Mouse (Mus musculus): ENCODE measurements around the gene Entpd1. TPM values are rescaled to one million over a fixed set of nuclear protein-coding genes. Genes with fewer than 3 reads are reported as not detected.

The Entpd1 gene
- polyA plus RNA-seq, 3 experiments from 2014 or later: 46.8 to 61.9 (median 50.3) TPM

GRCm38 (mm10) chr19:40630096-40630495, 17.9 kb downstream of the Entpd1 start:
- no peak for ATAC-seq

- ATAC-seq: no peak
Observed at GRCm38 (mm10) chr19:40630606-40631005, 18.4 kb downstream of the Entpd1 start.

- no peak for ATAC-seq
Observed at GRCm38 (mm10) chr19:40632193-40632592, 20.0 kb downstream of the Entpd1 start.

DNA sequence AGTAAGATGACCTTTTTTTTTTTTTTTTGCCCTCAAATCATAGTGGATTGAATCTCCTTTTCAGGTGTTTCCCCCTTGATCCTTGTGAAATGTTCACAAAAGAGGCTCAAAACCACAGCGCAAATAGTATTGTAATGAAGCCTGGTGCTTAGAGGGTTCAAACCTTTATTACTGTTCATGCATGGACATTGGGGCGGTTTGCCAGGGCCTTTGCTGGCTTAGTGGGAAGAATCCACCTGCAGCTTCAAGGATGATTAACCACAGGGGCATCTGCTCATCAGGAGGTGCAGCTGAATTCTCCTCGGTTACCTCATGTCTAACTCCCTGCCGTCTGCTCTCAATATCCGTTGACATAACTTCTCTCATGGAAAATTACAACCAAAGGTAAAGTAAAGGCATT, 20.5 kb downstream of the Entpd1 start:
- no peak for ATAC-seq

DNA sequence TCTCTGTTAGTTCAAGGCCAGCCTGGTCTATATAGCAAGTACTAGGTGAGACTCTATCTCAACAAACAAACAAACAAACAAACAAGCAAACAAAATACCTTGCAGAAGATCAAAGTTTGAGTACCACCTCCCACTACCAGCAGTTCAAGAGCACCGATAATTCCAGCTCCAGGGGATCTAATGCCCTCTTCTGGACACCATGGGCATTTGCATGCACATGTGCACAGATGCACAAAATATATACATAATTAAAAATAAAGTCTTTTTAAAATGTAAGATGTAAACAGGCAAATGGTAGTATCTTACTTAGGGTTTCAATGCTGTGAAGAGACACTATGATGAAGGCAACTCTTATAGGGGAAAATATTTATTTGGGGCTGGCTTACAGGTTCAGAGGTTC, 21.0 kb downstream of the Entpd1 start:
- ATAC-seq: no peak

DNA sequence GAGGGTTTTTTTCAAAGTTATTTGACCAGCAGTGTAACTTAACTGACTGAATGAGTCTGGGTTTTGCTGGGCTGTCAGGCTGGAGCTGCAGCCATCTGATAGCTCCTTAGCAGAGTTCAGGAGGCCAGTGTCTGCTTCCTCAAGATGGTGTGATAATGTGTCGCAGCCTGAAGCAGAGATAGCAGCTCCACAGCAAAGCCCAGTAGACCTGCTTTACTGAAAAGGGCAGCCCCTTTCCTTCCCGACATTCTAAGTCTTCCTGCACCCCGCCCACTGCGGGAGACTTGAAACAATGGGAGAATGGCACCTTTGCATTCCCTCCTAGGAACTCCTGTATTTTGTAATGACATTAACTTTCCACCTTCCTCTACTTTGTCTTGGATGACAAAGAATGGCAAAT, 24.9 kb downstream of the Entpd1 start:
- ATAC-seq: no peak

DNA sequence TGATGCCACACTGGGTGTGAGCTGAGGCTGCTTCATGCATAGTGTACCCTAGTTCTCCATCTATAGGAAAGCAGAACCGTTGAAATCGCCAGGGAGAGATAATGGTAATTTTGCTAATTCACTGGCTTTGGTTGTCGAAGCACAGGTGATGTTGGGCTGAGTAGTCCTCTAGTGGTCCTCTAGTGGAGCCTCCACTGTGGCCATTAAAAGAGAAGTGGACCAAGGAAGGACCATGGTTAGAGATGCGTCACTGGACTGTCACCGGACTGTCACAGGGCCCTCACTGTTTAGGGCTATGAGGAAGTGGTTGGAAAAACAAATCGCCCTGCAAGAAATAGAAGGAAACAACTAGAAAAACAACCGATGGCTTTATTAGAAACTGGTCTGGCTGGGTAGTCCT, 25.4 kb downstream of the Entpd1 start:
- ATAC-seq: no peak

GRCm38 (mm10) chr19:40638582-40638981, 26.4 kb downstream of the Entpd1 start:
- ATAC-seq: no peak

DNA sequence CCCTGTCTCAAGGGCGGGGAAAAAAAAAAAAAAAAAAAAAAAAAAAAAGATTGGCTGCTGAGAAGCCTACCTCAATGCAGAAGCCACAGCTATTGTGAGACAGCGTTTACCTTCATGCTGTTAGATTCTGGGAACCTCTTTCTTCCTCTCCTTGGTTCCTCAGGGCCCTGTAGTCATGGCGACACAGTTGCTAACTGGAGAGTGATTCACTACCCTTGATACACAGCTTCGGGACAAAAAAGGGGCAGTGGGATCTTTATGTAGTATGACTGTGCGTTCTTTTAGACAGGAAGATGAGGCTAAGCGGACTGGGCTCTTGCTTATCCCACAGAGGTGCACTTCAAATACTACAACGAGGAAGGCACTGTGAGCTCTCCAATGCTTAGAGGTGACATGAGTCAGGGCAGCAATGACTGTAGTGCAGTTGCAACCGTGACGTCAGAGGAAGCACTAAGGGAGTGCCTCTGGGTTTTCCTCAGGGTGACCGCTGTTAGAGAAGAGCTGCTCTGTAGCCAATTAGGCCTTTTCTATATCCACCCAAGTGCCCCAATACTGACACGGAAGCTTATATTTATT, 27.7 kb downstream of the Entpd1 start:
- ATAC-seq: peak; percentile 64

DNA sequence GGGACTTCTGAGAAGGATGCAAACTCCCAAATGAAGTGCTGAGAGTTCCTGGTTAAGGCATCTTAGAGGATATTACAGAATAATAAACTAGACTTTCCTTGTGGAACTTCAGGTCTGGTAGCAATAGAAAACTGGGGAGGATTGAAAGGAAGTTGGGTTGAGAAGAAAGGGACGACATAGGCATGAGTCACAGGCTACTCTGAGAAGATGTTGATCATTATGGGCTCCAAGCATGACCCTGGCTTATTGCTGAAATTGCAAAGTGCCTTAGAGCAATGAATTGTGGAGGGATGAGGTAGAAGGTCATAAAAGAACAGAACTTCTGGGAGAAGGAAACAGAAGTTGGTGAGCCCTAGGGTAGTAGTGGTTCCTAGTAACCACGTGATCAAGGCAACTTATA, 28.6 kb downstream of the Entpd1 start:
- ATAC-seq: no peak

DNA sequence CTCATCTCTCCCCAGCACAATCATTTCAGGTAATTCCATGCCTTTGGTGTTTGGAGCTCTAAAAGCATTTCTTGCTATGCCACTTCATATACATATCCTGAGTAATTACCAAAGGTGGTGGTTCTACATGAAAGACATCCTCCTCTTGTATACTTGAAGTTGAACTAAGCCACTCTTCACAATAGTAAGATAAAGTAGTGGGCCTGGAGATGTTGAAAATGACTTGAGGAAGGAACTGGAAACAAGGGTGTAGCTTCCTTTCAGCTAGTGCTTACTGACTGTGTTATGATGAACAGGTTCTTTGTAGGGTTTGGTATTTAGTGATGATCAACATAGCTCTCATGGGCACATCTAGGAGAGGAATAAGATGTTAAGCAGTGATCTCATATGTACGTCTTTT, 31.7 kb downstream of the Entpd1 start:
- ATAC-seq: no peak

GRCm38 (mm10) chr19:40646379-40646778, 34.2 kb downstream of the Entpd1 start:
- ATAC-seq: no peak

DNA sequence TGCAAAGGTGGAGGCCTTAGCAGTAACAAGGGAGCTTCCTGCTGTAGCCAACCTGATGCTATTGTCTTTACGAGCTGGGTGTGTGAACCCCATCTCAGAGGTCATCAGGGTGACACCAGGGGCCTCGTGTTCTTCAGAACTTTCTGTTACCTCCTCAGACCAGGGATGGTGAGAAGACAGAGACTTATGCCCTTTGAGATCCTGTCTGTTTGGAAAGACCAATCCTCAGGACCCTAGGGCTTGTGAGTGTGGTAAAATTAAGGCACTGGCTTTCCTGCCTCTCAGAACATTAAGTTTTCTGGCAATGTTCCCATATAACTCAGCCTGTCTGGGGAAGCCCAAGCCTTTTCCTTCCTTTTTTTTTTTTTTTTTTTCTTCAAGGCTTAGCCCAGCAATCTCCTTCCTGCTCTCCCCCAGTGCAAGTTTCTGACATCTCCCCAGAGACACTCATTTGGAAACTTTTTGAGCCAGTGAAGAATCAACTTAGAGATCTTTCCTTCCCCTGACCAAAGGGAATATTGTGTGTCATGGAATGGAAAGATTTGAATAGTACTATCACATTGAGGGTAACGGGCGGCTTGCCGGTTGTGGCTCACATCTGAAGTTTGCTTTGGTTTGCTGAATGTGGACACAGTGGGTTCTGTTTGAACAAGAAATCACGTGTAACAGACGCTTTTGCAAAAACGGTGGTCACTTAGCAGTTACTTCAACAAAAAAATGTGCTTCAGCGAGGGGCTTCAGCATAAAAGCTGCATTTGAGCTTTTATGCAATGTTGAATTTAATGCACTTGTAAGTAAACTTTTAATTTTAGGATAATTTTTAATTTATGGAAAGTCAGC, 35.4 kb downstream of the Entpd1 start:
- no peak for ATAC-seq

DNA sequence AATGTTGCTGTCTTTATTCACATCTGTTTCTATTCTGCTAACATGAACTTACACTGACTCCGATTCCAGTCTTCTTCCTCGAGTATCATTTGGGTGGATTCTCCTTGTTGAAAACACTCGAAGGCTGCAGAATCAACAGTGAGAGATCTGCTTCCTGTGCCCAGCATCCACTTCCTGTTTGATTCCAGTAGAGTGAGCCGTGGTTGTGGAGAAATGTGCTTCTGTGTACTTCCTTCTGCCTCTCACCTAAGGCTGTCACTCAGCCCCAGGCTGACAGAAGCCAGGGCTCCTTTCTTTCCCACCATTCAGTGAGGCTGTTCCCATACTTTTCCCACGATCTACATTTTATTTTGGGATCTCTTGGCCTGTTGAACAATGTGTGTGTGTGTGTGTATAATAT, 37.9 kb downstream of the Entpd1 start:
- ATAC-seq: peak; percentile 35

DNA sequence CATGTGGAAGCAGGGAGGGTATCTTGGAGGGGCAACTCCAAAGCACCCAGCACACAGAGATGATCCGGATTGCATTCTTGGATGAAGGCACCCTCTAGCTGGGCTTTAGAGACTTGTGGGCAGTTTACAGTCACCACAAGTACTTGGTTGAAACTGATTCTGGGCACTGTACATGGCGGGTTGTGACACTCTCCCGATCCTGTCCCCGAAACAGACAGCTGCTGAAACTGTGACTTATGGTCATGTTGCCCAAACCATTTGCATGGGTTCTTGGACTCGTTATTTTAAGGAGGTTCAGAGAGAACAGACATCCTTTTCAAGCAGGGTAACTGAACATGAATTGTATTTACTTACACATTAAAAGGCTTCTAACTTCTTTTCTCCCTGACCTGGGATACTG, 44.0 kb downstream of the Entpd1 start:
- no peak for ATAC-seq

GRCm38 (mm10) chr19:40658281-40658680, 46.1 kb downstream of the Entpd1 start:
- ATAC-seq: no peak

- no peak for ATAC-seq
Observed at GRCm38 (mm10) chr19:40658935-40659334, 46.8 kb downstream of the Entpd1 start.

DNA sequence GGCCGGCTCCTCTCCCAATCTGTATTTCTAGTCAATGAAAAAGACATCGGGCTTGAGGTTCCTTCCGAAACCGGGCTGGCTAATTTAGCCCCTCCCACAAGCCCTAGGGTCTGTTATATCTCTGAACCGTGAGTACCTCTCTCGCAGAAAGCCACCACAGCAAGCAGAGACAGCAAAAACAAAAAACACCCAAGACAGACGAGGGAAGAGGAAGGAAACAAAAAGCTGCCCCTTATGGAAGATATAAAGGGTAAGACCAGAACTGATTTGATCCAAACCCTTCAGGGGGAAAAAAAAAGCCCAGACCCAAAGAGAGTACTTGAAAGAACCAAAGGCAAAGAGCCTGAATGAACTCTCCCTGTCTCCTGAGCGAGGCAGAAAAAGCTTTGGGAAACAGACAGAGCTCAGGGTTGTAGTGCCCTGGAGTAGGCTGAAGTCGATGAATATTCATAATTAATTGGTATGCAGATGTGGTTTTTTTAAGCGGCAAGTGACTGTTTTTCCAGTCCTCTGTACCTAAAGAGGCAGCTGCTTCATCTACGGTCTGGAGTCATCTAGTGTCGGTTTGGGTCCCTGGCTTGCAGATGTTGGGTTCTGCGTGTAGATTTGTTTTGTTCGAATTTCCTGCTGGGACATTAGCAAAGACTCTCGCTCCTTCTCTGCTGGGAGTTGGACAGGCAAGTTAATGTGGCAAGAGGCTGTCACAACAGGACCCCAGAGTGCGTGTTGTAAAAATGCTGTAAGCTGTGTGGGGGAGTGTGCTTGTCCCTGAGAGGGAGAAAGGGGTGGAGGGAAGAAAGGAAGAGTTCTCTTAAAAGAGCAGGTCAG, 47.7 kb downstream of the Entpd1 start:
- ATAC-seq: peak; percentile 51

DNA sequence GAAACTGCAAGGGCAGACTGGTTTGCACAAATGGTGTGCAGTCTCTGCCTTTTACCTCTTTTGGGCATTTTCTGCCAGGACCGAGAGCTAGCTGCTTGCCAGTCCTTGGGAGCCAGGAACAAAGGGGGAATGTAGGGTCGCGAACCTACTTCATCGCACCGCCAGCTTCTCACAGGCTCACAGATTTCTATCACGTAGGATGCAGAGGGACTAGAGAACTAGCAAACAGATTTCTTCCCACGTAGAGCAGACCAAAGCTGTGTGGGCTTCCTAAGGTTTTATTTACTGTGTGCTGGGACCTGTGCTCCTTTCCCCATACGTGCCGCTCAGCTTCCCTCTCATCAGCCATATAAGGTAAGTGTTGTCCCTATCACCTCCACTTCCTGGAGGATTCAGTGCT, 48.3 kb downstream of the Entpd1 start:
- peak; percentile 12 for ATAC-seq

GRCm38 (mm10) chr19:40661108-40661507, 48.9 kb downstream of the Entpd1 start:
- ATAC-seq: peak; percentile 73

DNA sequence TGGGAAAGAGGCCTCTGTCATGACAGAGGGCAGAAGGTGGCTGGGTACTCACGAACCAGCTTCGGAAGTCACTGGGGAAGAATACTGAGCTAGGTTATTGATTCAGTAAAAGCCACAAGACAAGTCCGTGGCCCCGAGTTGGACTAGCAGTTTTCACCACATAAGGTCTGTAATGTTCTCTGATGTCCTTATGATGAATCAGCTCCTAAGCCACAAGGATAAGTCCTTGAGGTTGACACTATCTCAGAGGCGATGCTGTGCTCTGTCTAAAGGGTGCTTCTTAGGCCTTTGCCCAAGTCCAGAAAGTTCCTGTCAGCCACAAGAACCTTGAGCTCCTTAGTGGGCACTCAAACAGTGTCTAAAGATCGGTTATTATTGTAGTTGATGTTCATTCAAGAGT, 49.7 kb downstream of the Entpd1 start:
- no peak for ATAC-seq

GRCm38 (mm10) chr19:40662727-40663126, 50.6 kb downstream of the Entpd1 start:
- ATAC-seq: no peak

GRCm38 (mm10) chr19:40665778-40666177, 53.6 kb downstream of the Entpd1 start:
- peak; percentile 55 for ATAC-seq

DNA sequence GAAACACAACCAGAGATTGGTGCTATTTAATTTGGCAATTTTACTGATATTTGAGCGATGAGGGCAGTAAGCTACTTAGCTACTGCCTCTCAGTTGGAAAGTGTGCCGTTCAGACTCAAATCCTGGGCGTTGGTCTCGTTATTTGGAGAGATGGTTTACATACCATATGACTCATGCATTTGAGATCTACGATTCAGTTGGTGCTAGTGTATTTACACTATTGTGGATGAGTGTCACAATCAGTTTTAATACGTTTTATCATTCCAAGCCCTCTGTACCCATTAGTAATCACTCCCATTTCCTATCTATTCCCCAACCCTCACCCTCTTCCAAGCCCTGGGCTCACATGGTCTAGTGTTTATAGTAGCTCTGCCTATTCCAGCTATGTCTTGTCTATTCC, 54.9 kb downstream of the Entpd1 start:
- no peak for ATAC-seq
